Mouse (Mus musculus): ENCODE data around the gene Nrd1. TPM values are rescaled to one million over a fixed set of nuclear protein-coding genes. Genes with fewer than 3 reads are reported as not detected.

Gene Nrd1
- polyA plus RNA-seq (2012; ENCODE audit: insufficient read depth, insufficient read length, missing spikeins): 53.5 and 66.7 TPM in 2 replicates

GRCm38 (mm10) chr4:108999999-109000950, at the start of gene Nrd1:
Gene Nrd1, plus strand, starts transcription at chr4:109000655.
- H3K27ac ChIP-seq (replicated peaks; ENCODE audit: low read depth, low read length): peak within 1 kb of the TSS; percentile 86
- H3K4me3 ChIP-seq (ENCODE audit: insufficient read depth, low read depth, low read length): peak within 1 kb of the TSS; percentile 72
- H3K4me1 ChIP-seq (ENCODE audit: control insufficient read depth, insufficient read depth, insufficient read length, low read length): peaks cover 2% of the 10 kb centered on the region

DNA sequence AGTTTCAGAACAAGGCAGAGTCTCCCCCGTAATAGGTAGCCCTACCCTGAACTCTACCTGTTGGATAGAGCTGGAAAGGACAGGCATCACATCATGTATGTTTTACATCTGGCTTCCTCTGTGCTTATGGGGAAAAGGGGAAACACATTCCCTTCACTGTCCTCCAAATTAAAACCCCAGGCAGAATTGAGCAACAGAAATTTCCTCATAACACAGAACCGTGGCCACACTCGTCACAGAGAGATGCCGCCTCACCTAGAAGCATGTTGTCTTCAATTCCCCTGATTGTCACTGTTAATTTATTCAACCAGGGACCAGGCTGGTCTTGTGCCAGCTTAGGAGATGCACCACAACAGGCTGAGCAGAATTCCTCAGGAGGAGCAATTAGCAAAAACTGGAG, 48.8 kb upstream of the Nrd1 start:
- no peak overlapping the region for H3K4me3 ChIP-seq (ENCODE audit: insufficient read depth, low read depth, low read length)
- H3K27ac ChIP-seq (replicated peaks; ENCODE audit: low read depth, low read length): no peak overlapping the region
- H3K4me1 ChIP-seq (ENCODE audit: control insufficient read depth, insufficient read depth, insufficient read length, low read length): no peaks in the 10 kb centered on the region

GRCm38 (mm10) chr4:108959696-108960095, 40.8 kb upstream of the Nrd1 start:
- Histone ChIP-seq H3K4me1 (ENCODE audit: control insufficient read depth, insufficient read depth, insufficient read length, low read length) (no peaks in the 10 kb centered on the region), H3K27ac (replicated peaks; ENCODE audit: low read depth, low read length) (no peak overlapping the region), H3K4me3 (ENCODE audit: insufficient read depth, low read depth, low read length) (no peak overlapping the region)

- H3K27ac ChIP-seq (replicated peaks; ENCODE audit: low read depth, low read length): no peak overlapping the region
- H3K4me1 ChIP-seq (ENCODE audit: control insufficient read depth, insufficient read depth, insufficient read length, low read length): no peaks in the 10 kb centered on the region
- no peak overlapping the region for H3K4me3 ChIP-seq (ENCODE audit: insufficient read depth, low read depth, low read length)
Measured at GRCm38 (mm10) chr4:108960619-108961460, 39.6 kb upstream of the Nrd1 start.

- Histone ChIP-seq H3K4me1 (ENCODE audit: control insufficient read depth, insufficient read depth, insufficient read length, low read length) (no peaks in the 10 kb centered on the region), H3K4me3 (ENCODE audit: insufficient read depth, low read depth, low read length) (no peak overlapping the region), H3K27ac (replicated peaks; ENCODE audit: low read depth, low read length) (no peak overlapping the region)
Measured at GRCm38 (mm10) chr4:108963017-108963416, 37.4 kb upstream of the Nrd1 start.

GRCm38 (mm10) chr4:108969517-108969916, 30.9 kb upstream of the Nrd1 start:
- Histone ChIP-seq H3K27ac (replicated peaks; ENCODE audit: low read depth, low read length) (no peak overlapping the region), H3K4me1 (ENCODE audit: control insufficient read depth, insufficient read depth, insufficient read length, low read length) (no peaks in the 10 kb centered on the region), H3K4me3 (ENCODE audit: insufficient read depth, low read depth, low read length) (no peak overlapping the region)

DNA sequence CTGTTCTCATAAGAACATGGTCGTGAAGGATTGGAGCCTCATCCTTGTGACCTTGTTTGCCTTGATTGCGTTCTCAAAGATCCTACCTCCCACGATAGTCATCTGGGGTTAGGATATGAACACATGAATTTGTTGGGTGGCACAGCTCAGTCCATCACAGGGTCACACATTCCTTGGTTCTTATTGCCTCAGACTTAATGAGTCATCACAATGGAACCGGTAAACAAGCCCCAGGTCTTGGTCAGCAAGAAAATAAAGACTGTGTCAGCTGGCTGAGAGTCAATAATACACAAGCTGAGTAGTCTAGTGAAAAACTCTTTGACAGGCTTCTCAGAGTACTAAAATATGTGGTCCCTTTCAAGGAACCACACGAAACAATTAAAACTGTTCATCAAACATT, 29.4 kb upstream of the Nrd1 start:
- H3K27ac ChIP-seq (replicated peaks; ENCODE audit: low read depth, low read length): no peak overlapping the region
- H3K4me3 ChIP-seq (ENCODE audit: insufficient read depth, low read depth, low read length): no peak overlapping the region
- no peaks in the 10 kb centered on the region for H3K4me1 ChIP-seq (ENCODE audit: control insufficient read depth, insufficient read depth, insufficient read length, low read length)

DNA sequence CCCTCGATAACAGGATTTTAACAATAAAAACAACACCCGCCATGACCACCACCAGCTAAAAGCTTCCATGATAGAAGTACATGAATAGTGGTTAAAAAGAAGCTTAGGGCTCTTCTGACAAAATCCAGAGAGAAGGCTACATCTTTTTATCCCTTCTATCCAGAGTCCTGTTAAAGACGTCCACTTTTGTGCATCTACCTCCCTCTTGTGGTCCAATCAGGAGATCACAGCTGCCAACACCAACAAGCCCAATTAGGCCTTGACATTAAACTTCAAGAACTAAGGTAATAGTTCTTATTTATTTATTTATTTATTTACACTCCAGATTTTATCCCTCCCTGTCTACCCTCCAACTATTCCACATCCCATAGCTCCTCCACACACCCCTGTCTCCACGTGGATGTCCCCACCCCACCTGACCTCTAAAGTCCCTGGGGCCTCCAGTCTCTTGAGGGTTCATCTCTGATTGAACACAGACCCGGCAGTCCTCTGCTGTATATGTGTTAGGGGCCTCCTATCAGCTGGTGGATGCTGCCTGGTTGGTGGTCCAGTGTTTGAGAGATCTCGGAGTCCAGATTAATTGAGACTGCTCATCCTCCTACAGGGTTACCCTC, 23.9 kb upstream of the Nrd1 start:
- H3K4me1 ChIP-seq (ENCODE audit: control insufficient read depth, insufficient read depth, insufficient read length, low read length): no peaks in the 10 kb centered on the region
- no peak overlapping the region for H3K4me3 ChIP-seq (ENCODE audit: insufficient read depth, low read depth, low read length)
- no peak overlapping the region for H3K27ac ChIP-seq (replicated peaks; ENCODE audit: low read depth, low read length)

DNA sequence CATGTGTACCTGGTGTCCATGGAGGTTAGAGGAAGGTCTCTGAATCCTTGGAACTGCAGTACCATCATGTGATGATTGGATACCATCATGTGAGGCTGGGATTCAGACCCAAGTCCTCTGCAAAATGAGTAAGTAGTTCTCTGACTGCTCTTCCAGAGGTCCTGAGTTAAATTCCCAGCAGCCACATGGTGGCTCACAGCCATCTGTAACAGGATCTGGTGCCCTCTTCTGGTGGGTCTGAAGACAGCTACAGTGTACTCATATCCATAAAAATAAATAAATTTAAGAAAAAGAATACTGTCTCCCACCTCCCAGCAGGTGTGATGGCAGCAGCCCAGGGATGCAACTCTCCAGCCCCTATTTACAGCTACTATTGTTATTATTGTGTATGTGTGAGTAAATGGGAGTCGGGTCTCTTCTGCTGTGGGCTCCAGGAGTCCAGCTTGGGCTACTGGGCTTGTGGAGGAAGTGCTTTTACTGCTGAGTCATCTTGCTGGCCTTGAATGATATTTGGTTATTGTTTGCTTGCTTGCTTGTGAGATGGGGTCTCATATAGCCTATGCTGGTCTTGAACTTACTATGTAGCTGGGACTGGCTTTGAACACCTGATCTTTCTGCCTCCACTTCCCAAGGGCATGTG, 13.5 kb upstream of the Nrd1 start:
- H3K4me3 ChIP-seq (ENCODE audit: insufficient read depth, low read depth, low read length): no peak overlapping the region
- H3K4me1 ChIP-seq (ENCODE audit: control insufficient read depth, insufficient read depth, insufficient read length, low read length): no peaks in the 10 kb centered on the region
- H3K27ac ChIP-seq (replicated peaks; ENCODE audit: low read depth, low read length): no peak overlapping the region

DNA sequence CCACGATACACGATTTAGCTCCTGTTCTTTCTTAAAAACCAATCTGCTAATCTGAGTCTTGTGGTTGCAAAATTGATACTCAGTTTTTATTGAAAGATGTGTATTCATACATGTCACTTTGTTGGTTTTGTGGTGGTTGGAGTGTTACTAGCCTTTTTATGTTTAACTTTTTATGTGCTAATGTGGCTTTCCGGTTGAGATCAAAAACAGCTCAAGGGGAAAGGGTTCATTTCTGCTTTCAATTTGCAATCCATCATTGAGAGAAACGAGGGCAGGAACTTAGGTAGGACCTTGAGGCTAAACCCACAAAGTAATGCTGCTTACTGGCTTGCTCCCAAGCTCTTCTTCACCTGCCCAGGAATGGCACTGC, 13.0 kb upstream of the Nrd1 start:
- H3K4me1 ChIP-seq (ENCODE audit: control insufficient read depth, insufficient read depth, insufficient read length, low read length): no peaks in the 10 kb centered on the region
- H3K27ac ChIP-seq (replicated peaks; ENCODE audit: low read depth, low read length): no peak overlapping the region
- H3K4me3 ChIP-seq (ENCODE audit: insufficient read depth, low read depth, low read length): no peak overlapping the region

GRCm38 (mm10) chr4:108989430-108989829, 11.0 kb upstream of the Nrd1 start:
- no peak overlapping the region for H3K4me3 ChIP-seq (ENCODE audit: insufficient read depth, low read depth, low read length)
- no peak overlapping the region for H3K27ac ChIP-seq (replicated peaks; ENCODE audit: low read depth, low read length)
- H3K4me1 ChIP-seq (ENCODE audit: control insufficient read depth, insufficient read depth, insufficient read length, low read length): no peaks in the 10 kb centered on the region

- H3K27ac ChIP-seq (replicated peaks; ENCODE audit: low read depth, low read length): no peak overlapping the region
- H3K4me3 ChIP-seq (ENCODE audit: insufficient read depth, low read depth, low read length): no peak overlapping the region
- no peaks in the 10 kb centered on the region for H3K4me1 ChIP-seq (ENCODE audit: control insufficient read depth, insufficient read depth, insufficient read length, low read length)
Measured at GRCm38 (mm10) chr4:108990032-108990431, 10.4 kb upstream of the Nrd1 start.

DNA sequence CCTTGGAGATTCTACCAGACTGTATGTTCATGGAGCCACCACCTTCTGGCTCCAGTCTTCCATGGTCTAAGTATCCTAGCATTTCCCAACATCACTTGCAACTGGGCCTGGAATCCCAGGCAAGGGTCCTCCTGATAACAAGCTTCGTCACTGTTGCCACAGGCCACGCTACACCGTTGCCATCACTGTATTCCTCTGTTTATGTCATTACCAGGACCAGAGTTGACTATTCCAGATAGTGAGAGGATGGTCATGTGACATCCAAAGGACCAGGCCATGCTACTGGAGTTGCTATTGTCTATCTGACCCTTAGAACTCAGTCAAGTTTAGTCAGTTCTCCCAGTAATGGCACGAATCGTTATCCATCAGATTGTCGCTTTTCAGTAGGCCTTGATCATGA, 9.9 kb upstream of the Nrd1 start:
- Histone ChIP-seq H3K4me3 (ENCODE audit: insufficient read depth, low read depth, low read length) (no peak overlapping the region), H3K4me1 (ENCODE audit: control insufficient read depth, insufficient read depth, insufficient read length, low read length) (no peaks in the 10 kb centered on the region)

GRCm38 (mm10) chr4:108991811-108992210, 8.6 kb upstream of the Nrd1 start:
- H3K27ac ChIP-seq (replicated peaks; ENCODE audit: low read depth, low read length): no peak overlapping the region
- H3K4me1 ChIP-seq (ENCODE audit: control insufficient read depth, insufficient read depth, insufficient read length, low read length): no peaks in the 10 kb centered on the region

More for the DNA sequence above, 9.9 kb upstream of the Nrd1 start:
- H3K27ac ChIP-seq (replicated peaks; ENCODE audit: low read depth, low read length): no peak overlapping the region

GRCm38 (mm10) chr4:108992978-108993377, 7.5 kb upstream of the Nrd1 start:
- no peaks in the 10 kb centered on the region for H3K4me1 ChIP-seq (ENCODE audit: control insufficient read depth, insufficient read depth, insufficient read length, low read length)
- no peak overlapping the region for H3K27ac ChIP-seq (replicated peaks; ENCODE audit: low read depth, low read length)
- no peak overlapping the region for H3K4me3 ChIP-seq (ENCODE audit: insufficient read depth, low read depth, low read length)

More at GRCm38 (mm10) chr4:108991811-108992210, 8.6 kb upstream of the Nrd1 start:
- H3K4me3 ChIP-seq (ENCODE audit: insufficient read depth, low read depth, low read length): no peak overlapping the region

Data from brown adipose tissue, adult 24 weeks (tissue).